Mouse (Mus musculus) cortical plate, adult 2 months (tissue): ENCODE results near the gene A630095N17Rik.
A peak's percentile ranks its signal among the peaks of the same experiment; 100 is the strongest.

Experiments used
- CTCF ChIP-seq: fragments of 200-500 bp; IDR thresholded peaks from 2 replicates; pipeline ENCODE4 v1.5.1; 2011; ENCODE audit warnings: mild to moderate bottlenecking, control low read depth, low read length; ENCODE audit not compliant: insufficient read depth; ENCODE audit errors: extremely low read depth
- POLR2A ChIP-seq: fragments of 200-500 bp; IDR thresholded peaks from 2 replicates; pipeline ENCODE4 v1.6.1; 2011; ENCODE audit warnings: mild to moderate bottlenecking, low read length, control low read depth; ENCODE audit not compliant: insufficient read depth; ENCODE audit errors: extremely low read depth

DNA sequence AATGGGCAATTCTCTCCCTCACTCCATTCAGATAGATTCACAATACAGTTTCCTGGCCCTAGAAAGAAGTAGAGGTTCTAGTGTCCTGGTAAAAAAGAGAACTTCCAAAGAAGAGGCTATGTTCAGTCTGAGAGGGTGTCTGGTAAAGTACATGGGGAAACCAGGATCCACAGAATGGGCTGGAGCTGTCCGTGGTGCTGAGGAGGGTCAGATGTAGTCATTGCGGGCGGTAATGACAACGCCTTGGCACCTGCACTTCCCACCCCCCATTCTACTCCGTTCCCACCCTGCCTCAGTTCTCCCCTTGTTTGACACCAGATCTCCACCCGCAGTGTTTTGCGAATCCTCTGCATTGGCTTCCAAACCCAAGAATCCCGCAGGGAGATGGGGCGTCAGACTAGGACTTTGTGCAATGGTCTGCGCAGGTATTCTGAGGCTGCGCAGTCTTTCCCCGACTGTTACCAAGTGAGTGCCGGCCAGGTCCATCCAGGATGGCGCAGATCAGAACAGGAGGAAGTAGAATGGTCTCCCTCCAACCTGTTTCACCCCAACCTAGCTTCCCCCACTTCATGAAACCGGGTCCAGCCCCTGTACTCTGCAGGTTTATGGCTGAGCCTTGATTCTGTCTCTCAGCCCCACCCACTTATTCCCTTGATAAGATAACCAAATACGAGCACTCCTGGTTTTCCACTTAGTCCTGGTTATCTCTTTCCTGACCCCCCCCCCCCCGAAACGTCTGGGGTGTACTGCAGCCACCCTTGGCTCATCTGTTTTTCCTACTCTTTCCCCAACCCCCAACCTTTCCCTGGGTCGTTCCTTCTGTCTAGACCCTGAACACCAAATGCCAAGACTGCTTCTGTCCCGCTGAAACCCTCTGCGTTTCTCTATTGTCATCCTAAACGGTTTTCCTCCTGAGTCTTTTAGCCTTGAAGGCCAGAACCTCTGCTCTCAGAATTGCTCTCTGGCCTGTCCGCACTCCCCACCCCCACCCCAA lies 45.6 kb upstream of the A630095N17Rik start:
- TF ChIP-seq POLR2A = peak; percentile 36; the same call in 1 of the 2 replicates
- TF ChIP-seq CTCF = no peak
